Mouse (Mus musculus): Measurements from ENCODE around the gene Trak2.
"Not testable (repeated sequence)": the region's sequence is repeated elsewhere in the genome, so short reads cannot be mapped to it uniquely, and the experiment has no call there.

Gene Trak2

DNA sequence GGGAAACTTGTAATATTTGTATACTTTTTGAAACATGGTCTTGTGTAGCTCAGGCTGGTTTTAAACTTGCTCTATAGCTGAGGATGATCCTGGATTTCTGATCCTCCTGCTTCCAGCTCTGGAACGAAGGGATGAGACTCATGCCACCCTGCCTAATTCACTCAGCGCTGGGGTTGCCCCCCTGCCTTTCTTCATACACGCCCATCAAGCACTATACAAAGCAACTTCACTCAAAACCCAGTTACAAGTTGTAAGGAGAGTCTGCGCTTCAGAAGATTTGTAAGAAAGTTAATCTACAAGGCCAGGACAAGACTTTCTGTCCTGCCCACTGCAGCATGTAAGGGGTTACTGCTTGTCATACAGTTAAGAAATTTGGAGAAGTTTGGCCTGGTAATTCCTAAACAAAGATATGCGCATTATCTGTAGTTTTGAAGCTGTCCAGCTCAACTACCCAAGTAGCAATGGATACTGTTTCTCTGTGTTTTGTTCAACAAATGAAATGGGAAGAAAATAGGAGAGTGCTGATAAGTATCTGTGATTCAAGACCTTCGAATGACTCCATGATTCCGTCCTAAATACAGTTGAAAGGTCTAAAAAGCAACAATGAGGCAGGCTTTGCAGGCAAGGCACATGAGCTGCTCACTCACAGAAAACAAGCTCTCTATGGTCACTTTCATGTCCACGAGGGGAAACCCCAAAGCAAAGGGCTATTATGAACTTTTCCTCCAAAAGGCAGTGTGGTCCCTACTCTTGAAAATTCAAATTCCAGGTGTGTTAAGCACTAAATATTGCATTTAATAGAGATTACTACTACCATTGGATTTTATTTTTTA lies 18.4 kb downstream of the Trak2 start:
- DNase-seq (ENCODE audit: extremely low read depth, low read depth), result peak; percentile 64

GRCm38 (mm10) chr1:58953686-58954434 lies 19.4 kb downstream of the Trak2 start:
- peak; percentile 91 for DNase-seq (ENCODE audit: extremely low read depth, low read depth)

- no peak for DNase-seq (ENCODE audit: extremely low read depth, low read depth)
Measured at GRCm38 (mm10) chr1:58952997-58953396, 20.2 kb downstream of the Trak2 start.

DNA sequence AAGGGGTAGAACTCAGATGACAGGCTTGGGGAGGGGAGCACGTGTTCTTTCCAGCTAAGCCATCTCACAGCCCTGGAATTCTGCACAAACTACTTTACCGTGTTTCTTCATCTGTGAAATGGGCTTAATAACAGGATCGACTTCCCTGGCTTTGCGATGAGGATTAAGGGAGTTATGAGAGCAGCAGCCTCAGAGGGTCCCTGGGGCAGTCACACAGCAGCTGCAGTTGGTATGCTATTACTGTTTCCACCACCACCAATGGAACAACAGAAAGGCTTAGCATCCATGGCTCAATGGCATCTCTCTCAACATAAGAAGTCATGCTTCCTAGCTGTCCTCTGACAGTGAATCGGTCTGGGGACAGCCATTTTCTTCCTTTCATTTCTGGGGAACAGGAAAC lies 20.7 kb downstream of the Trak2 start:
- DNase-seq (ENCODE audit: extremely low read depth, low read depth), result no peak

- no peak for DNase-seq (ENCODE audit: extremely low read depth, low read depth)
Measured at GRCm38 (mm10) chr1:58951841-58952240, 21.4 kb downstream of the Trak2 start.

GRCm38 (mm10) chr1:58950899-58951648 lies 22.2 kb downstream of the Trak2 start:
- DNase-seq (ENCODE audit: extremely low read depth, low read depth), result no peak

- DNase-seq (ENCODE audit: extremely low read depth, low read depth), result no peak
Measured at GRCm38 (mm10) chr1:58949561-58950106, 23.6 kb downstream of the Trak2 start.

DNA sequence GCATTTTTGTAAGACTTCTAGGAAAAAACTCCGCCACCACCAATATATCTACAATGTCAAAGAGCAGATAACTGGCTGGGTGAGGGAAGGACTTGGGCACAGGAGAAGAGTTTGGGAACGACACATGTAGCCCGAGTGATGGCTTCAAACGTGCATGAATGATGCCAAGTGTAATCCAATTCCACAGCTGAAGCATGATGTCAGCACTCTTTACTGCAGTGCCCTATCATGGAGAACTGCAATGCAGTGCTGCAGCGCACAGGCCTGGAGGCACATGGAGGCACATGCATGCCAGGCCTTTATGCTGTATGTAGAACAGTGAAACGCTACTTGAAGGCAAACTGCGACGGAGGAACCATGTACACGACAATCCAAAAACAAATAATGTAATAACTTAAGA lies 26.5 kb downstream of the Trak2 start:
- DNase-seq (ENCODE audit: extremely low read depth, low read depth), result no peak

- no peak for DNase-seq (ENCODE audit: extremely low read depth, low read depth)
Measured at GRCm38 (mm10) chr1:58945960-58946670, 27.1 kb downstream of the Trak2 start.

DNA sequence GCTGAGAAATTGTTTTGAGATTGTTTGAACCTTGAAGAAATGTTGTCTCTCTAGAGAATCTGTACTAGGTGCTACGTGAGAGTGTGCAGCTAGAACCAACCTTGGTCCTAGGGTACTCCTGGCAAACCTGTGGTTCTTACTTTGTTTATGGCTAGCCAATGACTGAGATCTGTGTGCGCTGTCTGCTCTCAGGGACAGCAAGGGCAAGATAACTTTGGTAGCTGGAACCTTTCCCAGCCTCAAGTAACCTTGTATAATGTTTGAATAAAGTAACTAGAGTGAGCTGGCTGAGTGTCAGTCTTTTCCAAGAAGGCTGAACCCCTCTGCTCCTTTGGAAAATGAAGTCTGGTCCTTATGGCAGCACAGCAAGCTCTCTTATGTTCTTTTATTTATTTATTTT lies 27.7 kb downstream of the Trak2 start:
- DNase-seq (ENCODE audit: extremely low read depth, low read depth), result no peak

- DNase-seq (ENCODE audit: extremely low read depth, low read depth), result no peak
Measured at GRCm38 (mm10) chr1:58937606-58938099, 35.6 kb downstream of the Trak2 start.

DNA sequence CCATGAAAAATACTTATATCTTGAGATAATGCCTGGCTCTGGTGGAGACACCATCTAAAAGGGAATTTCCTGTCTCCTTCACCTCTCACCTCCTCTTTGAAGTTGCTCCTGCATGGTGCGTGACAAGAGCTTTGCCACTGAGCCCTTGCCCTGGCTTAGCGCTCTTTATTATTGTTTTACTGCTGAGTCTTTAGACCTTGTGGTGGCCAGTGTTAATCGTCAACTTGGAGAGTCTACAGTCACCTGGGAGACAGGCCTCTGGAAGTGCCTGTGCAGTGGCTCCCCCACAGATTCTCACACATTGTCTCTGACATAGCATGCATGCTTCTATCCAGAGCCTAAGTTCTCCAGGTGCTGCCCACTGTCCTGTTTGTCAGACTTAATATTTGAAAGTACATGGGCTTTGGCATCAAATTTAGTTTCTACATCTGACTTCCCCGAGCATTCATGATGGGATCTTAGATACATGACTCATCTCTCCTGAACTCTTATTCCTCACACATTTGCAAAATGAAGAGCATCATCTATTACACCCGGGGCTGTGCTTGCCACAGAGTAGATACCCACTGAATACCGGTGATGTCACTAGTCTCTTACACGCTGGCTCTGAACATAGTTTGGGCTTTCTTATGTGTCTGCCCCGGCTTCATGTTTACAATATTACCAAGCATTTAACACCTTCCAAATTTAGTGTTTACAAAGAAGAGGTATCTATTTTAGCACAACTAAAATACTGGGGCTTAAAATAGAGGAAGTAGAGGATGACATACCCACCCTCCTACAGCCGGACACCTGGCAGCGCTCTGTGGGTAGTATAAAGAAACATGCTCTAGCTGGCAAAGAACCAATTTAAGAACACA lies 36.3 kb downstream of the Trak2 start:
- DNase-seq (ENCODE audit: extremely low read depth, low read depth), result no peak

- no peak for DNase-seq (ENCODE audit: extremely low read depth, low read depth)
Measured at GRCm38 (mm10) chr1:58926664-58927063, 46.6 kb downstream of the Trak2 start.

GRCm38 (mm10) chr1:58917566-58917965 lies 55.7 kb downstream of the Trak2 start:
- DNase-seq (ENCODE audit: extremely low read depth, low read depth), result no peak

DNA sequence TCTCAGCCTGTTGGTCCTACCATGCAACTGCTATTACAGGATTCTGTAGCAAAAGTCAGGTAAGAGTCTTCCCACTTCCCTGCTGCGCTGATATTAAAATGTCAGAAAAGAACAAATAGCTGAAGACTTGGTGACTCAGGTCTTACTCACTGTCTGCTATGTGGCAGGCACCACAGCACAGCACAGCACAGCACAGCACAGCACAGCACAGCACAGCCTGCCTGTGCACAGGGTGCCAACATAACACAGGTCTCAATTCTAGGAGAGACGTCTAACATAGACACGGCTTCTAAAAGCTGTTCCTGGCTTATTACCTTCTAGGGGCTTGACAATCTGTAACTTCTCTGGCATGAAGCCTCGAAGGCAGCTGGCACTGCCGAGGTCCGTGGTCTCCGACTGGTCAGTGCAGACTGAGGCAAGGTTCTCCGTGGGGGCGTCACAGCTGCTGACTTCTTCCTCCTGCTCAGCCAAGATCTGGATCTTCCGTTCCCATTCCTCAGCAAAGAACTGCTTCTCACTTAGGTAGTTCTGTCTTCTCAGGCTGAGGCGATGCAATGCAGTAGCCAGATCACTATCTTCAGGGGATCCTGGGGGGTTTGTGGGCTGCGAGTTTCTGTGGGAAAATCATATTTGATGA lies 63.5 kb downstream of the Trak2 start:
- no peak for DNase-seq (ENCODE audit: extremely low read depth, low read depth)

DNA sequence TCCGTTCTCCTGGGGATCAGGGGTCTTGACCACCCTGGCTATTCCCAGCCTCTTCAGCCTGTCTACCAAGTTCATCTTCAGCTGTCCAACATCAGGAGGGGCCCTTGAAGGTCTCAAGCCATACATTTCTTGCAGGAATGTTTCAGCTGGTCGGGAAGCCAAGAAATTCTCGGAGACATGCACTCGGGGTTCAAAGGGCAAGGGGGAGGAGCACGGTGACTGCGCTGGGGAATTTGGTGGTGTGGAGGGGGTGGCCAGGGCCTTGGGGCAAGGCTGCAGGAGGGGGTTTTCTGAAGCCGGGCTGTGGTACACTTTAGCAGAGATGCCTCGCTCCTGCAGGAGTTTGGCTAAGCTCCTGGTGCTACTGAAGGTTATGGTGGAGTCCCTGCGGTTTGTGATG lies 69.5 kb downstream of the Trak2 start:
- no peak for DNase-seq (ENCODE audit: extremely low read depth, low read depth)

DNA sequence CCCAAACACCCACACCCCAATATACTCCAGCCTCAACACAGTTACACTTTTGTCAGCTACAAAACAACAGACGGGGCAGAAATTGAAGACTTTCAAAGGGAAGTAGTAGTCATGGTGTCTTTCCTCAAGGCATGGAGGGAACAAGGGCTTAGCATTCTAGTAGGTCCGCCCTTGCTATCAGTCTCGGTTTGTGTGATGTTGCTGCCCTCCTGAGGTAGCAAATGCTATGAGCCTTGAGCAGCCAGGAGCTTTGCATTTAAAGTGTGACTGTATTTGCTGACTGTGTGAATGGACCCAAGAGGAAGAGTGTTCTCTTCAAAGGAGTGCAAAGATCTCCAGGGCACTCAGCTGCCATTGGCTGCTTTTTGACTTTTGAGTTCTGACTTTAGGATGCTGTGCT lies 75.7 kb downstream of the Trak2 start:
- DNase-seq (ENCODE audit: extremely low read depth, low read depth), result peak; percentile 17

DNA sequence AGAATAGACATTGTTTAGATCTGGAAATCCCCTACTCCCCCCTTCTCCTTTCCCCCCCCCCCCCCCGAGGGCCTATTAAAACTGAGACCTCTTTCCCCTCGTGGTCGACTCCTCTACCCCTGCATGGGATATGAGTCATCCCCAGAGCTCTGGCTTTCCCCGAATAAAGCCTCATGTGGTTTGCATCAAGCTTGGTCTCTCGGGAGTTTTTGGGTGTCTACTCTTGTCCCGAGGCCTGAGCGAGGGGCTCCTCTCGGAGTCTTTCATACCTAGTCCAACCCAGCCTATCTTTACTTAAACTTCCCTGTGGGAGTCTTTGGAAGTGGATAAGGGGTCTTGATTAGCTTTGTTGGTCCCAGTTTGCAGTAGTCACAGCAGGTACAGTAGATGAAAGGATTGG lies 80.8 kb downstream of the Trak2 start:
- not testable (repeated sequence) for DNase-seq (ENCODE audit: extremely low read depth, low read depth)

- DNase-seq (ENCODE audit: extremely low read depth, low read depth), result not testable (repeated sequence)
Measured at GRCm38 (mm10) chr1:58891481-58892170, 81.6 kb downstream of the Trak2 start.

All from MEL-GATA-1-ER (cell line).